Mouse (Mus musculus) thymus, postnatal 25 days (tissue): ENCODE results near the gene Gm12216.

Experiments
- DNase-seq: peaks from one replicate; pipeline ENCODE4 v3.0.0; 2022

Gm12216 gene

GRCm38 (mm10) chr11:53736771-53737572 is 122.1 kb downstream of the Gm12216 start:
- DNase-seq: peak; percentile 75

GRCm38 (mm10) chr11:53735682-53736245 is 123.3 kb downstream of the Gm12216 start:
- DNase-seq: peak; percentile 71

- DNase-seq: no peak
Observed at GRCm38 (mm10) chr11:53734970-53735681, 123.9 kb downstream of the Gm12216 start.

GRCm38 (mm10) chr11:53734431-53734830 is 124.6 kb downstream of the Gm12216 start:
- no peak for DNase-seq

- DNase-seq: no peak
Observed at GRCm38 (mm10) chr11:53733824-53734223, 125.2 kb downstream of the Gm12216 start.
